Mouse (Mus musculus): ENCODE measurements around the gene 4930524N10Rik.

The 4930524N10Rik gene

DNA sequence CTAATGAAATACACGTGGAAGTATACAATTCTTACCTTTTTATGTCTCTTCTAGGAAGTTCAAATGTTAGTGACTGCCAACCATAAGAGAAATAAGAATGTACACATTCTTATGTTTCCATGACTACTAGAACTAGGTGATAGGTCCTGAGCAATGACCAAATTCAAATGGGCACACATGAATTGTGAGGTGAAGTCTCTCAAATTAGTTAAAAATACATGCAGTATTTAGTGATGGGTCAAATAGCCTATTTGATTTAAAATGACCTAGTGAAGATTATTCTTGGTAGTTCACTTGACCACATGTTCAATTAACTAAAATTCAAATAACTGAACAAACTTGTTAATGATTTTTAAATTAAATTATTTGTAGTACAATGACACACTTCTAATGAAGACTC is at the start of gene 4930524N10Rik:
TSS of gene 4930524N10Rik (minus strand) at position 101 of the 400 bp plus-strand sequence.
- DNase-seq (ENCODE audit: low read depth, low spot score), result no peak

GRCm38 (mm10) chrX:154350042-154350441 is 6.8 kb upstream of the 4930524N10Rik start:
- DNase-seq (ENCODE audit: low read depth, low spot score), result no peak

DNA sequence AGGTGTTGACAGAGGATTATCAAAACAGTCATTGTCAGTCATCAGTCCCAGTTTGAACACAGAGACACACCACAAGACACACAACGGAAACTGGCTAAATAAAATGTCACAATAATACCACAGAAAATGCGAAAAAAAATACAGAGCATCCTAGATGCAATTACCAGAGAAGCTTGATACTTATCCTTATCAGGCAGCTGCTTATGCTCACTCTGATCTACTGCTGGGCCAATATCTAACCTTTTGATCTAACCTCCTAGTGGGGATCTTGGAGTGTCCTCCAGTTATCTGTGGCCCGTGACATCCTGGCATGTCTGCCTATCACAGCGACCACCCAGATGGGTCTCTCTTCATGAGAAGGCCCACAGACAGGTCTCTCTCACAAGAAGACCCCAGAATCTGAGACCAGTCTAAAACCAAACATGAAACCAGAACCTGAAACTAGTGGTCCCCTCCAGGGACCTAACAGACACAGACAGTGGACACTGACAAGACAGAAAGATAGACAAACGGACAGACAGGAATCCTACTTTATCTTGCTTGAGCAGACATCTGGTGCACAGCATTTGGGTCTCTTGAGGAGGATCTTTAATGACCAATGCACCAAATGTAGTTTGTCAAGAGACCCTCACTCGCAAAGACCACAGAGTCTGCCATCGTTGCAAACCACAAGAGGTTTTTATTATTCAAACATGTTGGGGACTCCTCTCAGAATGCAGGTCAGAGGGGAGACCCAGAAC is 6.3 kb upstream of the 4930524N10Rik start:
- DNase-seq (ENCODE audit: low read depth, low spot score), result no peak

DNA sequence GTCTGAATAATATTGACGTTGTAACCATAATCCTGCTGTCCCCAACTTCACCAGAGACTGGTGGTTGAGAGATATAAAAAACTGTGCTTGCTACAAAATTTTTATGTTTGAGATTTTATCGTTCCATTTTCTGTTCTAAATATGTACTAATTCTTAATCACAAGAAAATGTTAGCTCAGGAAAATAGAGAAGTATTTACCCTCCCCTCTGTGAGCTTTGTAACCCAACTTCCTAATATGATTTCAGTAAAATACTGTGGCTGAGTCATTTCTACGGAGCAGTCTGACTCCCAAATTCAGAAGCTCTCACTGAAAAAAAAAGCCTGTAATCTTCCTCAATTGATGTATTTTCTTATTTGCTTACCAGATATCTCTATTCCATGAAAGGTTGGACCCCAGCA is 4.7 kb upstream of the 4930524N10Rik start:
- no peak for DNase-seq (ENCODE audit: low read depth, low spot score)
